Mouse (Mus musculus) intestine, embryonic 16.5 days (tissue): Measurements from ENCODE around the gene Cryz. TPM values are rescaled to one million over a fixed set of nuclear protein-coding genes. Genes with fewer than 3 reads are reported as not detected.
"Not testable (repeated sequence)": the region's sequence is repeated elsewhere in the genome, so short reads cannot be mapped to it uniquely, and the experiment has no call there.

Experiments used
- ATAC-seq: fragments of 200-750 bp; cut with Nextera tagmentation; 2 replicates; pipeline ENCODE4 v1.8.0; 2017; ENCODE audit warnings: moderate TSS enrichment, moderate library complexity
- H3K27ac ChIP-seq: fragments of 300-500 bp; sonication (generic); 2 replicates; pipeline ENCODE4 v1.5.1; 2014; ENCODE audit warnings: mild to moderate bottlenecking, low read length
- H3K27me3 ChIP-seq: fragments of 300-500 bp; sonication (generic); replicated peaks from 2 replicates; pipeline ENCODE4 v1.6.1; 2014; ENCODE audit warnings: low read length, control low read depth, mixed read lengths; ENCODE audit not compliant: control insufficient read depth, insufficient read depth
- H3K36me3 ChIP-seq: fragments of 300-500 bp; sonication (generic); 2 replicates; pipeline ENCODE4 v1.6.1; 2014; ENCODE audit warnings: low read length, control low read depth; ENCODE audit not compliant: control insufficient read depth, insufficient read depth
- H3K4me1 ChIP-seq: fragments of 300-500 bp; sonication (generic); 2 replicates; pipeline ENCODE4 v1.6.1; 2014; ENCODE audit warnings: low read length, control low read depth, mixed read lengths; ENCODE audit not compliant: control insufficient read depth, insufficient read depth
- H3K4me2 ChIP-seq: fragments of 300-500 bp; sonication (generic); 2 replicates; pipeline ENCODE4 v1.6.1; 2014; ENCODE audit warnings: low read depth, low read length, control low read depth
- H3K4me3 ChIP-seq: fragments of 300-500 bp; sonication (generic); 2 replicates; pipeline ENCODE4 v1.5.1; 2014; ENCODE audit warnings: mild to moderate bottlenecking, low read length
- H3K9ac ChIP-seq: fragments of 300-500 bp; sonication (generic); 2 replicates; pipeline ENCODE4 v1.6.1; 2014; ENCODE audit warnings: low read depth, low read length
- H3K9me3 ChIP-seq: fragments of 300-500 bp; sonication (generic); 2 replicates; pipeline ENCODE4 v1.6.1; 2016; ENCODE audit warnings: low read length, control low read depth; ENCODE audit not compliant: control insufficient read depth
- WGBS: fragments of 180-500 bp; shearing (Covaris S2); extraction: QIAGEN DNeasy Blood & Tissue Kit; methylation state at CpG from one replicate; pipeline ENCODE4 v1.1.7; 2014; 5-methylcytosine and 5-hydroxymethylcytosine counted together
- polyA plus RNA-seq: library from polyadenylated mRNA; unstranded; fragments of >200 nt; fragmentation: Nextera tagmentation; extraction: Ambion mirVana; gene quantifications from 2 replicates; pipeline ENCODE4 v1.2.1, GENCODE M21; 2015

Cryz gene
- polyA plus RNA-seq, 1 experiment from 2014 or later: 36.5 TPM

DNA sequence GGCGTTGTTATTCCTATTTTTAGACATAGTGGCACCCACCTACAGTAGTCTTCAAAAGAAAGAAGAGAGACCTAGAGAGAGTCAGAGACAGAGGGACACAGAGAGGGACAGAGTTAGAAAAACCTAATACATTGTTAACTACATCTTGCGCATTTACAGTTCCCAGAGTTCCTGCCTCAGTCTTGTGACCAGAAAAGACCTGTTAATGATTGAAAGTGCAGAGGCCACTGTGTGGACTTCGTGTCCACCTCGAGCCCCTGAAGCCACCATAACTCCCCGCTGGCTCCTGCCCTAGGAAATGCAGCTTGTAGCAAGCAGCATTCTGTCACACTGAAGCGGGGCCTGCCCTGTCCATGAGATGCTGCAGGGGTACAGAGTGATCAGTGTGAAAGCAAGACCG lies 1.1 kb downstream of the Cryz start:
- H3K27me3 ChIP-seq: no peaks in the 10 kb centered on the region
- H3K4me2 ChIP-seq: peak overlapping the region; percentile 70
- H3K9ac ChIP-seq: peak overlapping the region; percentile 87
- peaks cover 4% of the 10 kb centered on the region; the same call in 1 of the 2 replicates for H3K4me1 ChIP-seq
- peak; percentile 66 for ATAC-seq
- 23% methylated on average over 7 of the region's 7 CpGs for WGBS
- no peaks in the 10 kb centered on the region for H3K9me3 ChIP-seq
- H3K4me3 ChIP-seq: peak overlapping the region; percentile 76
- H3K36me3 ChIP-seq: peaks cover 8% of the 10 kb centered on the region
- H3K27ac ChIP-seq: peak overlapping the region; percentile 98

DNA sequence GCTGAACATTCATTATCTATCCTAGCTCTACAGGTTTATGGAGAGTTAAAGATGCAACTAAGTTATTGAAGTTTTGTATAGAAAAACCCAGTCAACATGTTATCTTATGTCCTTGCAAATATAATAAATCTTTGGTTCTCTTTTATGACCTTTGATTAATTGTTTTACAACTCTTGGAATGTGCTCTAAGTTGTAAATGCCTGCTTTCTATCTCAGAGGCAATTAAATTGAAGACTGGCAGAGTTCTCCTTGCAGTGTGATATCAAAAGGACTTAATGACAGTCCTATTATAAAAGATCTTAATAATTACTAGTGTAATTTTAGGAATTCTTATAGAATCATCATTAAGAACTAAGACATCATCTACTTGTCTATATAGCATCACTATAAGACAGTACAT lies 5.6 kb downstream of the Cryz start:
- Histone ChIP-seq H3K36me3 (no peaks in the 10 kb centered on the region), H3K9ac (no peak overlapping the region), H3K9me3 (no peaks in the 10 kb centered on the region), H3K27me3 (no peaks in the 10 kb centered on the region), H3K27ac (no peak overlapping the region), H3K4me3 (no peak overlapping the region), H3K4me2 (no peak overlapping the region), H3K4me1 (peaks cover 8% of the 10 kb centered on the region; the same call in 1 of the 2 replicates)
- peak; percentile 55 for ATAC-seq

DNA sequence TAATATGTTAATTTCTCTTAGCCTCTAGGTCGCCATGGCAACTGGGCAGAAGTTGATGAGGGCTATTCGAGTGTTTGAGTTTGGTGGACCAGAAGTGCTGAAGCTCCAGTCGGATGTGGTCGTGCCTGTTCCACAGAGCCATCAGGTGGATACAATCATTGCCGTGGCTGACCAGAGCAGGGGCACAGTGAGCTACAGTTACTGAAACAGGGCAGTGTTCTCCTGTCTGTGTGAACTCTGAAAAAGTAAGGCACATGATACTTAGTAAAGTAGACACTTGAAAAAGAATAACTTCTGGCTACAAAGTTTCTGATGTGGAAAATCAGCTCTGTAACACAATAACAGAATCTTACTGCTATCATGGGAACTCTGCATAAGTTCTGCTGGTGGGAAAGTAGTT lies 8.4 kb downstream of the Cryz start:
- no peaks in the 10 kb centered on the region for H3K27me3 ChIP-seq
- no peaks in the 10 kb centered on the region for H3K9me3 ChIP-seq
- H3K4me1 ChIP-seq: peaks cover 6% of the 10 kb centered on the region; the same call in 1 of the 2 replicates
- no peak overlapping the region for H3K4me2 ChIP-seq
- H3K9ac ChIP-seq: no peak overlapping the region
- no peak for ATAC-seq
- no peak overlapping the region for H3K27ac ChIP-seq
- H3K36me3 ChIP-seq: no peaks in the 10 kb centered on the region
- H3K4me3 ChIP-seq: no peak overlapping the region
- 73% methylated on average over 5 of the region's 5 CpGs for WGBS

GRCm38 (mm10) chr3:154607896-154608295 lies 11.4 kb downstream of the Cryz start:
- H3K9ac ChIP-seq: no peak overlapping the region
- 76% methylated on average over 1 of the region's 1 CpGs for WGBS
- no peak for ATAC-seq
- H3K4me3 ChIP-seq: no peak overlapping the region
- H3K4me1 ChIP-seq: peaks cover 3% of the 10 kb centered on the region; the same call in 1 of the 2 replicates
- H3K27ac ChIP-seq: no peak overlapping the region
- no peaks in the 10 kb centered on the region for H3K27me3 ChIP-seq
- no peaks in the 10 kb centered on the region; the same call in 1 of the 2 replicates for H3K36me3 ChIP-seq
- H3K9me3 ChIP-seq: no peaks in the 10 kb centered on the region
- H3K4me2 ChIP-seq: no peak overlapping the region

GRCm38 (mm10) chr3:154611888-154612287 lies 15.4 kb downstream of the Cryz start:
- Histone ChIP-seq H3K4me1 (no peaks in the 10 kb centered on the region), H3K27me3 (no peaks in the 10 kb centered on the region), H3K4me2 (no peak overlapping the region), H3K9ac (no peak overlapping the region), H3K9me3 (no peaks in the 10 kb centered on the region), H3K4me3 (no peak overlapping the region), H3K36me3 (no peaks in the 10 kb centered on the region; the same call in 1 of the 2 replicates), H3K27ac (no peak overlapping the region)
- no peak for ATAC-seq
- 77% methylated on average over 3 of the region's 3 CpGs for WGBS

- no peak for ATAC-seq
- H3K36me3 ChIP-seq: no peaks in the 10 kb centered on the region; the same call in 1 of the 2 replicates
- 90% methylated on average over 8 of the region's 8 CpGs for WGBS
Measured at GRCm38 (mm10) chr3:154614771-154615170, 18.3 kb downstream of the Cryz start.

DNA sequence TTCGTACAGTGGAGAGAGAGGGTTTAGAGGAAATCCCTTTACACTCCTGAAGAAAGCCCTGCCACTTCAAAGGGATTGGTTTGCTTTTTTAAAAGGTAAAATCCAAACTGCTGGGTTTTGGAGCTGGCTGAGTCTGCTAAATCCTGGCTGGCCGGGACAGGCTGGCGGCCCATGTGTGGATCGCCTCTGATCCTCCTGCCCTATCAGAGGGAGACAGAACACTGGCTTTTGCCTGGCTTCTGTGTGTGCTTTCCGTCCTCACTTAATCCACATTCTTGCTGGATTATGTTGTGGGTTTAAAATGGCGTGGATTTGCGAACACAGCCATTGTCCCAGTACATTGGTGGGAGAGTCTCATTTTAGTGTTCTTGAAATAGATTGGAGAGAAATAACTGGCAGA lies 18.8 kb downstream of the Cryz start:
- no peak for ATAC-seq
- H3K4me1 ChIP-seq: no peaks in the 10 kb centered on the region
- H3K9ac ChIP-seq: no peak overlapping the region
- H3K27me3 ChIP-seq: no peaks in the 10 kb centered on the region
- 86% methylated on average over 7 of the region's 7 CpGs for WGBS
- no peaks in the 10 kb centered on the region for H3K9me3 ChIP-seq
- H3K27ac ChIP-seq: no peak overlapping the region
- H3K36me3 ChIP-seq: no peaks in the 10 kb centered on the region; the same call in 1 of the 2 replicates
- no peak overlapping the region for H3K4me2 ChIP-seq
- H3K4me3 ChIP-seq: no peak overlapping the region

More at GRCm38 (mm10) chr3:154614771-154615170, 18.3 kb downstream of the Cryz start:
- no peak overlapping the region for H3K27ac ChIP-seq
- H3K4me3 ChIP-seq: no peak overlapping the region
- no peaks in the 10 kb centered on the region for H3K9me3 ChIP-seq
- H3K27me3 ChIP-seq: no peaks in the 10 kb centered on the region
- no peaks in the 10 kb centered on the region for H3K4me1 ChIP-seq
- no peak overlapping the region for H3K9ac ChIP-seq
- no peak overlapping the region for H3K4me2 ChIP-seq

DNA sequence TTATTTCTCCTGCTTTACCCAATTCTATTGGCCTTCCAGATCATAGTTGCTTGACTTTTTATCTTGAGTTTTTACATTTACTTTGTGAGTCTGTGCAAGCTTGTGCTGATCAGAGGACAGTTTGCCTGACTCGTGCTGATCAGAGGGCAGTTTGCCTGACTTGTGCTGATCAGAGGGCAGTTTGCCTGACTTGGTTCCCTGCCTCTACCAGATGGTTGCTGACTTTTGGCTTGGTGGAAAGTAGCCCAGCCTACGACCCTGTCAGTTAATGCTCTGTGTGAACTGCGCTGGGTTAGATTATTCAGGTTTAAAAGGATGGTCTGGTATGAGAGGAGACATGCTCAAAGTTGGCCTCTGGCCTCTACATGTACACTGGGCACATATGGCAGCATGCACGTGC lies 19.6 kb downstream of the Cryz start:
- no peak overlapping the region for H3K9ac ChIP-seq
- H3K27ac ChIP-seq: no peak overlapping the region
- H3K4me1 ChIP-seq: no peaks in the 10 kb centered on the region
- H3K27me3 ChIP-seq: no peaks in the 10 kb centered on the region
- ATAC-seq: no peak
- no peaks in the 10 kb centered on the region for H3K9me3 ChIP-seq
- no peak overlapping the region for H3K4me3 ChIP-seq
- H3K4me2 ChIP-seq: no peak overlapping the region
- WGBS: 84% methylated on average over 4 of the region's 4 CpGs
- no peaks in the 10 kb centered on the region; the same call in 1 of the 2 replicates for H3K36me3 ChIP-seq

GRCm38 (mm10) chr3:154628284-154628683 lies 31.8 kb downstream of the Cryz start:
- peak; percentile 42; the same call in 1 of the 2 replicates for ATAC-seq
- Histone ChIP-seq H3K9me3 (no peaks in the 10 kb centered on the region), H3K36me3 (no peaks in the 10 kb centered on the region), H3K9ac (no peak overlapping the region), H3K4me3 (no peak overlapping the region), H3K27ac (no peak overlapping the region), H3K4me2 (no peak overlapping the region), H3K4me1 (no peaks in the 10 kb centered on the region), H3K27me3 (no peaks in the 10 kb centered on the region)

GRCm38 (mm10) chr3:154631281-154631680 lies 34.8 kb downstream of the Cryz start:
- not testable (repeated sequence) for H3K4me1 ChIP-seq, H3K9me3 ChIP-seq, H3K9ac ChIP-seq, H3K27me3 ChIP-seq, H3K27ac ChIP-seq, H3K4me2 ChIP-seq, H3K4me3 ChIP-seq, H3K36me3 ChIP-seq, ATAC-seq
- WGBS: 87% methylated on average over 2 of the region's 2 CpGs
